Mouse (Mus musculus) MEL (cell line): ENCODE data around the gene Birc5.

Source experiments
- BHLHE40 ChIP-seq: IDR thresholded peaks from 2 replicates; pipeline ENCODE4 v1.6.1; 2012; ENCODE audit warnings: low read depth, mild to moderate bottlenecking, inconsistent platforms, low read length, improper control_type of control experiment, borderline replicate concordance
- CTCF ChIP-seq, 3 experiments: IDR thresholded peaks in 2 of 3; conservative IDR thresholded peaks in 1 of 3; 2 replicates each; pipeline ENCODE4 v1.5.1; 2011 to 2012; ENCODE audit warnings: low read length in 3 of 3, low read depth in 2 of 3, mild to moderate bottlenecking in 2 of 3, improper control_type of control experiment in 1 of 3, inconsistent platforms in 1 of 3, mixed read lengths in 1 of 3, moderate library complexity in 1 of 3; ENCODE audit not compliant: control insufficient read depth in 1 of 3, insufficient read depth in 1 of 3, poor library complexity in 1 of 3, severe bottlenecking in 1 of 3
- E2F4 ChIP-seq: IDR thresholded peaks from 2 replicates; pipeline ENCODE4 v1.6.1; 2011; ENCODE audit warnings: low read depth, low read length, improper control_type of control experiment, borderline replicate concordance
- EP300 ChIP-seq, 2 experiments: IDR thresholded peaks; 2 replicates each; pipeline ENCODE4 v1.6.1; 2011; ENCODE audit warnings: improper control_type of control experiment in 2 of 2, low read length in 2 of 2, low read depth in 1 of 2, mild to moderate bottlenecking in 1 of 2
- HCFC1 ChIP-seq: IDR thresholded peaks from 2 replicates; pipeline ENCODE4 v1.6.1; 2012; ENCODE audit warnings: low read depth, mild to moderate bottlenecking, inconsistent platforms, low read length, improper control_type of control experiment, moderate library complexity
- KAT2A ChIP-seq: conservative IDR thresholded peaks from 2 replicates; pipeline ENCODE4 v1.6.1; 2012; ENCODE audit warnings: low read depth, low read length, improper control_type of control experiment, inconsistent platforms
- MAX ChIP-seq: IDR thresholded peaks from 2 replicates; pipeline ENCODE4 v1.6.1; 2011; ENCODE audit warnings: low read length, improper control_type of control experiment
- NRF1 ChIP-seq: IDR thresholded peaks from 2 replicates; pipeline ENCODE4 v1.6.1; 2014; ENCODE audit warnings: low read depth, mild to moderate bottlenecking, inconsistent platforms, low read length, improper control_type of control experiment, moderate library complexity; ENCODE audit not compliant: poor library complexity, insufficient read depth, severe bottlenecking
- POLR2A ChIP-seq, 2 experiments: IDR thresholded peaks; 2 replicates each; pipeline ENCODE4 v1.6.1; 2011 to 2012; ENCODE audit warnings: low read length in 2 of 2, mild to moderate bottlenecking in 2 of 2, control low read depth in 1 of 2, improper control_type of control experiment in 1 of 2, low read depth in 1 of 2, moderate library complexity in 1 of 2; ENCODE audit not compliant: control insufficient read depth in 1 of 2, insufficient read depth in 1 of 2, poor library complexity in 1 of 2
- ZKSCAN1 ChIP-seq: IDR thresholded peaks from 2 replicates; pipeline ENCODE4 v1.6.1; 2012; ENCODE audit warnings: low read depth, mild to moderate bottlenecking, inconsistent platforms, low read length, improper control_type of control experiment, moderate library complexity

DNA sequence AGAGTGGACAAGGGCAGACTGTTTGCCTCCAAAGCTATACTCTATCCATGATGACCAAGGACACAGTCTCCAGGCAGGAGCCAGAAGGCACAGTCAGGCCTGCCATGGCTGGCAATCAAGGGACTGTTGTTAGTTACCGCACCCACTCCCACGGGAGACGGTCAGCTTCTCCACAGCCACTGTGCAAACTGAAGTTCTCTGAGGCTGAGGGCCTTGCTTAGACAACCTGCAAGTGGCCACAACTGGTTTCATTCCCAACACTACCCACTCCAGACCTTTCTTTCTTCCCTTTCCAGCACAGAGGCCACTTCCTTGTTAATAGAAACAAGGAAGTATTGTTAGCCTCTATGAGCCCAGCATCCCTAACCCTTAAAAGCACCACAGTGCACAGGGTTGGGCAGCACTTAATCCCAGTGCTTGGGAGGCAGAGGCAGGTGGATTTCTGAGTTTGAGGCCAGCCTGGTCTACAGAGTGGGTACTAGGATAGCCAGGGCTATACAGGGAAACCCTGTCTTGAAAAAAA is 45.8 kb upstream of the Birc5 start:
- no peak for TF ChIP-seq ZKSCAN1
- TF ChIP-seq CTCF (IDR thresholded peaks at IDR 0.05 in 2 of 3, conservative IDR thresholded peaks at IDR 0.05 in 1 of 3; ENCODE audit: control insufficient read depth in 1 of 3, insufficient read depth in 1 of 3, low read depth in 2 of 3, low read length in 3 of 3, poor library complexity in 1 of 3, severe bottlenecking in 1 of 3) = no peak
- no peak for TF ChIP-seq NRF1
- no peak for TF ChIP-seq MAX
- TF ChIP-seq E2F4 = no peak
- TF ChIP-seq EP300 (IDR thresholded peaks at IDR 0.05; ENCODE audit: low read depth in 1 of 2, low read length in 2 of 2) = no peak
- no peak for TF ChIP-seq BHLHE40
- no peak for TF ChIP-seq POLR2A (IDR thresholded peaks at IDR 0.05; ENCODE audit: control insufficient read depth in 1 of 2, insufficient read depth in 1 of 2, low read depth in 1 of 2, low read length in 2 of 2, poor library complexity in 1 of 2)
- TF ChIP-seq KAT2A = no peak
- no peak for TF ChIP-seq HCFC1
